Mouse (Mus musculus) heart, embryonic 12.5 days (tissue): ENCODE measurements at regions not wholly inside any gene's neighbourhood (a gene's known extent, or its start where the extent isn't known, plus 50 kb on each side); places are given as distances from the start of the nearest gene placed in this dataset.

Experiments
- ATAC-seq: fragments of 200-750 bp; cut with Nextera tagmentation; 2 replicates; pipeline ENCODE4 v1.8.0; 2017; ENCODE audit warnings: moderate TSS enrichment, moderate library complexity; ENCODE audit not compliant: insufficient number of reproducible peaks, low FRiP score
- H3K27ac ChIP-seq: fragments of 300-500 bp; sonication (generic); 2 replicates; pipeline ENCODE4 v1.5.1; 2016; ENCODE audit warnings: mild to moderate bottlenecking, moderate library complexity; ENCODE audit not compliant: poor library complexity, severe bottlenecking
- H3K27me3 ChIP-seq: fragments of 300-500 bp; sonication (generic); replicated peaks from 2 replicates; pipeline ENCODE4 v1.6.1; 2016; ENCODE audit warnings: mild to moderate bottlenecking, moderate library complexity
- H3K36me3 ChIP-seq: fragments of 300-500 bp; sonication (generic); 2 replicates; pipeline ENCODE4 v1.6.1; 2016; ENCODE audit warnings: mild to moderate bottlenecking, moderate library complexity
- H3K4me1 ChIP-seq: fragments of 300-500 bp; sonication (generic); replicated peaks from 2 replicates; pipeline ENCODE4 v1.6.1; 2016; ENCODE audit warnings: mild to moderate bottlenecking
- H3K4me2 ChIP-seq: fragments of 300-500 bp; sonication (generic); 2 replicates; pipeline ENCODE4 v1.6.1; 2016; ENCODE audit warnings: mild to moderate bottlenecking, moderate library complexity
- H3K4me3 ChIP-seq: fragments of 300-500 bp; sonication (generic); 2 replicates; pipeline ENCODE4 v1.5.1; 2016; ENCODE audit warnings: mild to moderate bottlenecking
- H3K9ac ChIP-seq: fragments of 300-500 bp; sonication (generic); 2 replicates; pipeline ENCODE4 v1.6.1; 2016; ENCODE audit warnings: mild to moderate bottlenecking, moderate library complexity
- H3K9me3 ChIP-seq: fragments of 300-500 bp; sonication (generic); replicated peaks from 2 replicates; pipeline ENCODE4 v1.6.1; 2016; ENCODE audit warnings: mild to moderate bottlenecking, moderate library complexity
- WGBS: fragments of 180-500 bp; shearing (Covaris S2); methylation state at CpG from one replicate; pipeline ENCODE4 v1.1.7; 2016; 5-methylcytosine and 5-hydroxymethylcytosine counted together

GRCm38 (mm10) chr7:37290018-37290417 lies 483.4 kb downstream of the Zfp536 start:
- Histone ChIP-seq H3K9me3 (no peaks in the 10 kb centered on the region), H3K36me3 (no peaks in the 10 kb centered on the region), H3K27me3 (no peaks in the 10 kb centered on the region), H3K4me2 (peak overlapping the region; percentile 42; the same call in 1 of the 2 replicates), H3K9ac (no peak overlapping the region), H3K4me1 (peaks cover 3% of the 10 kb centered on the region; the same call in 1 of the 2 replicates), H3K27ac (no peak overlapping the region), H3K4me3 (no peak overlapping the region)
- 30% methylated on average over 5 of the region's 5 CpGs for WGBS
- no peak for ATAC-seq

DNA sequence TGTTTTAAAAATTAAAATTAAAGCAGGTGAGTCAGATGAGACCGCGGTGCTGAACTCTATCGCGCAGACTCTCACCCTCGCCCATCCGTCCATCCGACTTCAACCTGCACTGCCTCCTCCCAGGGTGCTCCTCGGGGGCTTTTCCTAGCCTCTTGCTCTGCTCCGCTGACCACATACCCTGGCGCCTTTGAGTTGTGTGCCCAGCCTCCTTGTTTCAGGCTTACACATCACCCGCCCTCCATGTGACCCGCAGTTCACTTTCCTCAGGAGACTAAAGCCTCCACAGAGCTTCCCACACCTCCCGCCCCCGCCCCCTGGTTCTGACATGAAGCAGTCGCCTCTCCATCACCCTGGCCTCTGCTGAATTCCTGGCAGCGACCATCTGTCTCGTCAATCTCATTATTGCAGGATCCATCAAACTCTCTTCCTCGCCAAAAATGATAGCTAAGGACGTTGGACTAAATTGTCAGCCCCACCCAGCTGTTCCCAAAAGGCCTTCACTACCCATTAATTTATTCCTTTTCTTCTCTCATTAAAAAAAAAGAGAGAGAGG lies 482.9 kb downstream of the Zfp536 start:
- 33% methylated on average over 19 of the region's 19 CpGs for WGBS
- Histone ChIP-seq H3K9ac (no peak overlapping the region), H3K4me1 (peaks cover 3% of the 10 kb centered on the region; the same call in 1 of the 2 replicates), H3K4me3 (no peak overlapping the region), H3K4me2 (peak overlapping the region; percentile 42; the same call in 1 of the 2 replicates), H3K27me3 (no peaks in the 10 kb centered on the region), H3K27ac (no peak overlapping the region), H3K9me3 (no peaks in the 10 kb centered on the region), H3K36me3 (no peaks in the 10 kb centered on the region)
- ATAC-seq, result no peak

- Histone ChIP-seq H3K36me3 (no peaks in the 10 kb centered on the region), H3K27me3 (no peaks in the 10 kb centered on the region), H3K4me1 (peaks cover 3% of the 10 kb centered on the region; the same call in 1 of the 2 replicates), H3K9me3 (no peaks in the 10 kb centered on the region), H3K4me3 (no peak overlapping the region), H3K4me2 (no peak overlapping the region), H3K9ac (no peak overlapping the region), H3K27ac (no peak overlapping the region)
- no peak for ATAC-seq
- 84% methylated on average over 7 of the region's 7 CpGs for WGBS
These were observed 481.7 kb downstream of the Zfp536 start for GRCm38 (mm10) chr7:37291726-37292125.

DNA sequence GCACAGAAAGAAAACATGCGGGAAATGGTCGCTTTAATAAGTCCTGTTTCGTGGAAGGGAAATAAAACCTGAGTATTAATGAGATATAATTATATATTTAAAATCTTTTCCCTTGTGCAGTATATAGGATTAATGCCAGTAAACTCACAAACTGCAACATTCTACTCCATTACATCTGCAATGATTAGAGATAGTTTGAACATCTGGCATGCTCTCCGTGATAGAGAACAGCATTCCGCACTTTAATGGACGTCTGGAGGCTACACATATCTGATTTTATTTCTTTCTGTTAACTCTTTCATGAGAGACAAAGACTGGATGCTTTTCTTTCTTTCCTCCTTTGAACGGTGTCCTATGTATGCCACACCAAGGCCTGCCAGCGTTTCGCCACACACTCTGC lies 480.9 kb downstream of the Zfp536 start:
- Histone ChIP-seq H3K9me3 (no peaks in the 10 kb centered on the region), H3K27me3 (no peaks in the 10 kb centered on the region), H3K4me3 (no peak overlapping the region), H3K4me2 (no peak overlapping the region), H3K27ac (no peak overlapping the region), H3K4me1 (peaks cover 3% of the 10 kb centered on the region; the same call in 1 of the 2 replicates), H3K9ac (no peak overlapping the region), H3K36me3 (no peaks in the 10 kb centered on the region)
- WGBS, result 76% methylated on average over 9 of the region's 9 CpGs
- ATAC-seq, result no peak

GRCm38 (mm10) chr7:37298888-37299287 lies 474.6 kb downstream of the Zfp536 start:
- WGBS, result 15% methylated on average over 3 of the region's 3 CpGs
- H3K4me2 ChIP-seq, result no peak overlapping the region
- no peaks in the 10 kb centered on the region for H3K36me3 ChIP-seq
- H3K9ac ChIP-seq, result no peak overlapping the region
- no peaks in the 10 kb centered on the region for H3K9me3 ChIP-seq
- no peaks in the 10 kb centered on the region for H3K27me3 ChIP-seq
- ATAC-seq, result no peak
- no peak overlapping the region for H3K4me3 ChIP-seq
- H3K4me1 ChIP-seq, result no peaks in the 10 kb centered on the region
- H3K27ac ChIP-seq, result no peak overlapping the region

DNA sequence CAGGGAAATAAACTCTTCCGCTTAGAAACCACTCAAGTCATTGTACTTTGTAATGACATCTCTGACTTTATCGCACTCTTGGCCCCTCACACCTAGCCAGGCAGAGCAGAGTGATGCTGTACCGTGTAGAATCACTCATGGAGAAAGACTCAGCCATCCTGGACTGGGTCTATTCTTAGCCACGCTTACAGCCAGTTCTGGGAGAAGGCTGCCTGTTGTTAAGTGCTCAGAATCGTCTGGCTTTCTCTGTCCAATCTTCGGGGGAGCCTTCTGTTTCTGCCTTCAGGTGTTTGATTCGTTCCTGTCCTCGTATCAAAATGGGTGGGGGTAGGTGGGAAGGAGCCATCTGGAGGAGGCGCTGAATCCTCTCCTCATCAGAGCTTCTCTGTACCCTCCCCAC lies 468.0 kb downstream of the Zfp536 start:
- Histone ChIP-seq H3K4me1 (no peaks in the 10 kb centered on the region; the same call in 1 of the 2 replicates), H3K36me3 (no peaks in the 10 kb centered on the region), H3K4me3 (no peak overlapping the region), H3K4me2 (peak overlapping the region; percentile 13; the same call in 1 of the 2 replicates), H3K9ac (no peak overlapping the region), H3K27ac (no peak overlapping the region), H3K9me3 (no peaks in the 10 kb centered on the region), H3K27me3 (no peaks in the 10 kb centered on the region)
- 42% methylated on average over 9 of the region's 9 CpGs for WGBS
- ATAC-seq, result no peak

DNA sequence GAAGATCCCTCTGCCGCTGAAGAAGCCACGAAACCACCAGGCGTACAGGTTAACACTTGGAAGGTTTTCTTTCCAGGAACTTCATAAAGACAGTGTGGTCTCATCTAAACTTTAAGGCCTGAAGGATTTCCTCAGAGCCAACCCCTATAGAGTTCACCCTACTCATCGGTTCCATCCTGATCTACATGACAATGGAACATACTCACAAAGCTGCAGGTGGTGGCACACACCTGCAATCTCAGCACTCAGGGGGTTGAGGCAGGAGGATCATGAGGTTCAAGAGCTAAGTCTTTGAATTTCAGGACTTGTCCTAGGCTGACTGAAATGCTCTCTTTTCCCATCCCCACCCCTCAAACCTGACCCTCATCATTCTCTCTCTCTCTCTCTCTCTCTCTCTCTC lies 466.2 kb downstream of the Zfp536 start:
- Histone ChIP-seq H3K36me3 (no peaks in the 10 kb centered on the region), H3K9ac (no peak overlapping the region), H3K27me3 (no peaks in the 10 kb centered on the region), H3K27ac (no peak overlapping the region), H3K9me3 (no peaks in the 10 kb centered on the region), H3K4me1 (peaks cover 5% of the 10 kb centered on the region; the same call in 1 of the 2 replicates), H3K4me2 (no peak overlapping the region), H3K4me3 (no peak overlapping the region)
- WGBS, result 81% methylated on average over 4 of the region's 4 CpGs
- ATAC-seq, result no peak

DNA sequence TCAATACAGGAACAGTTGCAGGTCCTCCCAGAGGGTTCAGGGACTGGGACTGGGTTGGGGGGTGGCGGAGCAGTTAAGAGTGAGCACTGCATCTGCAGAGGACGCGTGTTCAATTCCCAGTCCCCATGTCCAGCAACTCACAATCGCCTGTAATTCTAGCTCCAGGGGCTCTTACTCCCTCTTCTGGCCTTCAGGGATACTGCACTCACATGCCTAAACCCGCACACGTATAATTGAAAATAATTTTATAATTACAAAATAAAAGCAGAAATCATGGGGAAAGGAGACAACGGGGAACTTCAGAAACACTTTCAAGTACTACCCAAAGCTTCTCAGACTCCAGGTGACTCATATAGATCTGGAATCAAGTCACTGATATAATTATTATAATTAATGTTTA lies 448.8 kb downstream of the Zfp536 start:
- H3K9me3 ChIP-seq, result no peaks in the 10 kb centered on the region

DNA sequence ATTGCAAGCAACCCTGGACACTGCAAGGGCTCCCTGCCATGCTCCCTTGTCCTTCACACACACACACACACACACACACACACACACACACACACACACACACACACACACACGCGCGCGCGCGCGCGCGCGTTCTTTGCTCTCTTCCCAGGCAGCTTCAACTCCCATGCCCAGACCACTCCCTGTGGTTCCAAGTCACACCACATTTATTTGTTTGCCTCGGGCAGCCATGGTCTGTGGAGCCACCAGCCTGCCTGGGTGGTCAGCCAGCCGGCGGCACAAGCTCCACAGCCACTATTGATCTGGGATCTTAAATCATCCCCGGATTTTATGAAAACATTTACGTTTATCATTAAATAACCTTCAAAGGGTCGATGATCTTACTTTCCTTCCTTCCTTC lies 440.0 kb downstream of the Zfp536 start:
- H3K4me2 ChIP-seq, result no peak overlapping the region
- no peak for ATAC-seq

More for the DNA sequence above, 448.8 kb downstream of the Zfp536 start:
- H3K27me3 ChIP-seq, result no peaks in the 10 kb centered on the region
- H3K27ac ChIP-seq, result no peak overlapping the region
- ATAC-seq, result no peak
- H3K9ac ChIP-seq, result no peak overlapping the region
- peaks cover 9% of the 10 kb centered on the region for H3K4me1 ChIP-seq
- H3K4me2 ChIP-seq, result no peak overlapping the region
- no peak overlapping the region for H3K4me3 ChIP-seq
- WGBS, result 89% methylated on average over 7 of the region's 7 CpGs
- H3K36me3 ChIP-seq, result no peaks in the 10 kb centered on the region

DNA sequence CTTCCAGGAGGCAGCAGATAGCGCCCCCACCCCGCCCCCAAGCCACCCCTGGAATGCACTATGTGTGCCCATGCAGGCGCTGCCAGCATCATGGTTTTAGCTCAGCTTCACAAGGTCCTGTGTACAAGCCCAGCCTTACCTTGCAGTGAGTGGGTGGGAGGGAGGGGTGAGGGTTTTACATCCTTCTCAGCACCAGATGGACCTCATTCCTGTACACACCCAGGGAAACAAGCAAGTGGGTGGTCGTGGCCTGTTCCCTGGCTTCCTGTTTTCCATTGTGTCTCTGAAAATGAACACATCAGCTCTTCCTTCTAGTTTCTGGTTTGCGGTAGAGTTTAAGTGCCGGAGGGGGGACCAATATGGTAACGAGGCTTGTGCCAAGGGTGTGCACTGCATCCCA lies 438.2 kb downstream of the Zfp536 start:
- Histone ChIP-seq H3K9ac (no peak overlapping the region), H3K27ac (no peak overlapping the region), H3K9me3 (no peaks in the 10 kb centered on the region), H3K4me3 (no peak overlapping the region), H3K4me2 (no peak overlapping the region), H3K27me3 (peaks cover 33% of the 10 kb centered on the region), H3K4me1 (peaks cover 10% of the 10 kb centered on the region), H3K36me3 (no peaks in the 10 kb centered on the region)
- WGBS, result 61% methylated on average over 7 of the region's 7 CpGs
- no peak for ATAC-seq

More for the DNA sequence above, 440.0 kb downstream of the Zfp536 start:
- H3K9me3 ChIP-seq, result no peaks in the 10 kb centered on the region
- 82% methylated on average over 16 of the region's 16 CpGs for WGBS
- peaks cover 10% of the 10 kb centered on the region for H3K4me1 ChIP-seq
- no peak overlapping the region for H3K27ac ChIP-seq
- H3K9ac ChIP-seq, result no peak overlapping the region
- H3K4me3 ChIP-seq, result no peak overlapping the region
- peaks cover 20% of the 10 kb centered on the region for H3K27me3 ChIP-seq
- H3K36me3 ChIP-seq, result no peaks in the 10 kb centered on the region

- Histone ChIP-seq H3K4me2 (peak overlapping the region; percentile 88), H3K27ac (no peak overlapping the region), H3K4me3 (peak overlapping the region; percentile 55), H3K27me3 (peaks cover 41% of the 10 kb centered on the region), H3K4me1 (peaks cover 10% of the 10 kb centered on the region), H3K9me3 (no peaks in the 10 kb centered on the region), H3K36me3 (no peaks in the 10 kb centered on the region), H3K9ac (peak overlapping the region; percentile 69)
- no peak for ATAC-seq
- WGBS, result 27% methylated on average over 12 of the region's 12 CpGs
These were observed 437.1 kb downstream of the Zfp536 start for GRCm38 (mm10) chr7:37336171-37336850.
